Mouse (Mus musculus) cerebellum, adult 2 months (tissue): ENCODE results near the gene Runx3. TPM values are rescaled to one million over a fixed set of nuclear protein-coding genes. Genes with fewer than 3 reads are reported as not detected.

Experiments used
- DNase-seq, 2 experiments: peaks; one replicate each; pipeline ENCODE4 v3.0.0; 2021
- H3K27ac ChIP-seq: fragments of 200-500 bp; 2 replicates; pipeline ENCODE4 v1.5.1; 2012; ENCODE audit warnings: low read length, control low read depth, inconsistent platforms; ENCODE audit not compliant: insufficient read depth
- H3K27me3 ChIP-seq: fragments of 200-500 bp; 2 replicates; pipeline ENCODE4 v1.6.1; 2012; ENCODE audit warnings: inconsistent platforms, mild to moderate bottlenecking, low read length, moderate library complexity; ENCODE audit not compliant: control insufficient read depth, insufficient read depth
- H3K4me1 ChIP-seq: fragments of 200-500 bp; 2 replicates; pipeline ENCODE4 v1.6.1; 2011; ENCODE audit warnings: low read length; ENCODE audit not compliant: control insufficient read depth, insufficient read depth
- H3K4me3 ChIP-seq: fragments of 200-500 bp; replicated peaks from 2 replicates; pipeline ENCODE3; 2011; ENCODE audit warnings: mild to moderate bottlenecking, low read depth, low read length, control low read depth; ENCODE audit not compliant: insufficient read depth
- CTCF ChIP-seq: fragments of 200-500 bp; IDR thresholded peaks from 2 replicates; pipeline ENCODE4 v1.5.1; 2011; ENCODE audit warnings: low read depth, mild to moderate bottlenecking, control low read depth, low read length, moderate library complexity, borderline replicate concordance; ENCODE audit not compliant: insufficient read depth
- POLR2A ChIP-seq: fragments of 200-500 bp; IDR thresholded peaks from 2 replicates; pipeline ENCODE4 v1.6.1; 2011; ENCODE audit warnings: low read length, control low read depth, borderline replicate concordance; ENCODE audit not compliant: insufficient read depth
- WGBS: fragments of 180-500 bp; shearing (Covaris S2); methylation state at CpG from one replicate; pipeline ENCODE4 v1.1.7; 2018; 5-methylcytosine and 5-hydroxymethylcytosine counted together
- polyA plus RNA-seq: library from polyadenylated mRNA; depleted of rRNA; stranded (reverse); fragments of >200 nt; gene quantifications from 2 replicates; pipeline ENCODE4 v1.2.3, GENCODE M21; 2012

Gene Runx3
- polyA plus RNA-seq, 1 experiment = not detected

- Histone ChIP-seq H3K27ac (no peak overlapping the region), H3K27me3 (peaks cover 11% of the 10 kb centered on the region; the same call in 1 of the 2 replicates), H3K4me3 (no peak overlapping the region), H3K4me1 (peaks cover 3% of the 10 kb centered on the region; the same call in 1 of the 2 replicates)
- no peak for TF ChIP-seq CTCF
- no peak for TF ChIP-seq POLR2A
- no peak for DNase-seq
- WGBS = 44% methylated on average over 5 of the region's 5 CpGs
Measured at GRCm38 (mm10) chr4:135204666-135205065, 84.2 kb downstream of the Runx3 start.

GRCm38 (mm10) chr4:135205254-135205653, 84.8 kb downstream of the Runx3 start:
- H3K4me1 ChIP-seq = peaks cover 3% of the 10 kb centered on the region; the same call in 1 of the 2 replicates
- H3K27me3 ChIP-seq = peaks cover 11% of the 10 kb centered on the region; the same call in 1 of the 2 replicates
- DNase-seq = no peak
- TF ChIP-seq CTCF (no peak), POLR2A (no peak)
- WGBS = 19% methylated on average over 5 of the region's 5 CpGs
- H3K27ac ChIP-seq = no peak overlapping the region
- H3K4me3 ChIP-seq = no peak overlapping the region

- Histone ChIP-seq H3K4me1 (peaks cover 3% of the 10 kb centered on the region; the same call in 1 of the 2 replicates), H3K4me3 (peak overlapping the region; percentile 20), H3K27ac (no peak overlapping the region), H3K27me3 (peaks cover 11% of the 10 kb centered on the region; the same call in 1 of the 2 replicates)
- 6% methylated on average over 47 of the region's 47 CpGs for WGBS
- TF ChIP-seq CTCF = peak; percentile 70
- no peak for TF ChIP-seq POLR2A
- DNase-seq = peak; percentile 56 to 69
Measured at GRCm38 (mm10) chr4:135205711-135206600, 85.5 kb downstream of the Runx3 start.

- 88% methylated on average over 2 of the region's 2 CpGs for WGBS
- DNase-seq = no peak
- Histone ChIP-seq H3K4me3 (no peak overlapping the region), H3K27ac (no peak overlapping the region), H3K27me3 (peaks cover 3% of the 10 kb centered on the region; the same call in 1 of the 2 replicates), H3K4me1 (peaks cover 3% of the 10 kb centered on the region; the same call in 1 of the 2 replicates)
- no peak for TF ChIP-seq POLR2A
- TF ChIP-seq CTCF = no peak
Measured at GRCm38 (mm10) chr4:135209846-135210245, 89.4 kb downstream of the Runx3 start.

GRCm38 (mm10) chr4:135219652-135220051, 99.2 kb downstream of the Runx3 start:
- no peak overlapping the region for H3K27ac ChIP-seq
- 47% methylated on average over 4 of the region's 4 CpGs for WGBS
- DNase-seq = peak; percentile 33 to 58
- H3K4me1 ChIP-seq = no peaks in the 10 kb centered on the region
- H3K4me3 ChIP-seq = no peak overlapping the region
- H3K27me3 ChIP-seq = no peaks in the 10 kb centered on the region
- TF ChIP-seq CTCF (peak; percentile 85), POLR2A (no peak)

GRCm38 (mm10) chr4:135220641-135221040, 100.2 kb downstream of the Runx3 start:
- Histone ChIP-seq H3K27ac (no peak overlapping the region), H3K4me3 (no peak overlapping the region), H3K4me1 (no peaks in the 10 kb centered on the region), H3K27me3 (no peaks in the 10 kb centered on the region)
- no peak for DNase-seq
- WGBS = 91% methylated on average over 3 of the region's 3 CpGs
- TF ChIP-seq POLR2A = no peak
- no peak for TF ChIP-seq CTCF

GRCm38 (mm10) chr4:135221632-135222407, 101.4 kb downstream of the Runx3 start:
- no peak for DNase-seq
- H3K4me1 ChIP-seq = no peaks in the 10 kb centered on the region
- 85% methylated on average over 12 of the region's 12 CpGs for WGBS
- no peak overlapping the region for H3K4me3 ChIP-seq
- H3K27ac ChIP-seq = no peak overlapping the region
- TF ChIP-seq POLR2A = no peak
- TF ChIP-seq CTCF = no peak
- no peaks in the 10 kb centered on the region for H3K27me3 ChIP-seq

- DNase-seq = peak in 1 of 2 experiments; percentile 25
- no peak for TF ChIP-seq CTCF
- no peak for TF ChIP-seq POLR2A
- no peaks in the 10 kb centered on the region for H3K27me3 ChIP-seq
- H3K4me3 ChIP-seq = no peak overlapping the region
- no peak overlapping the region for H3K27ac ChIP-seq
- H3K4me1 ChIP-seq = no peaks in the 10 kb centered on the region
- WGBS = 75% methylated on average over 9 of the region's 9 CpGs
Measured at GRCm38 (mm10) chr4:135223808-135224207, 103.4 kb downstream of the Runx3 start.
